Mouse (Mus musculus) midbrain, embryonic 10.5 days (tissue): Measurements from ENCODE around the gene Smcr8. TPM values are rescaled to one million over a fixed set of nuclear protein-coding genes. Genes with fewer than 3 reads are reported as not detected.
A peak's percentile ranks its signal among the peaks of the same experiment; 100 is the strongest.

Experiments used
- DNase-seq: peaks from one replicate; pipeline ENCODE4 v3.0.0-alpha.2; 2017; ENCODE audit warnings: low spot score
- H3K27ac ChIP-seq: fragments of 300-500 bp; sonication (generic); replicated peaks from 2 replicates; pipeline ENCODE4 v1.5.1; 2016; ENCODE audit warnings: mild to moderate bottlenecking
- H3K27me3 ChIP-seq: fragments of 300-500 bp; sonication (generic); 2 replicates; pipeline ENCODE4 v1.6.1; 2016; ENCODE audit warnings: low read depth, mild to moderate bottlenecking; ENCODE audit not compliant: poor library complexity, severe bottlenecking
- H3K36me3 ChIP-seq: fragments of 300-500 bp; sonication (generic); 2 replicates; pipeline ENCODE4 v1.6.1; 2016; ENCODE audit warnings: mild to moderate bottlenecking, moderate library complexity
- H3K4me1 ChIP-seq: fragments of 300-500 bp; sonication (generic); 2 replicates; pipeline ENCODE4 v1.6.1; 2016
- H3K4me3 ChIP-seq: fragments of 300-500 bp; sonication (generic); 2 replicates; pipeline ENCODE4 v1.5.1; 2016; ENCODE audit warnings: mild to moderate bottlenecking, moderate library complexity
- H3K9me3 ChIP-seq: fragments of 300-500 bp; sonication (generic); replicated peaks from 2 replicates; pipeline ENCODE4 v1.6.1; 2016; ENCODE audit warnings: mild to moderate bottlenecking
- WGBS: fragments of 180-500 bp; shearing (Covaris S2); methylation state at CpG from one replicate; pipeline ENCODE4 v1.1.7; 2016; 5-methylcytosine and 5-hydroxymethylcytosine counted together
- microRNA-seq: library from miRNA; unstranded; fragments of <30 nt; microRNA quantifications from one replicate; pipeline ENCODE4, GENCODE M21; 2017
- polyA plus RNA-seq: library from polyadenylated mRNA; unstranded; fragments of >200 nt; fragmentation: Nextera tagmentation; extraction: Ambion mirVana; gene quantifications from 2 replicates; pipeline ENCODE4 v1.2.1, GENCODE M21; 2016

The Smcr8 gene
- polyA plus RNA-seq, 1 experiment from 2014 or later: 7.8 TPM

GRCm38 (mm10) chr11:60827241-60827945, 50.1 kb downstream of the Smcr8 start:
- Histone ChIP-seq H3K27me3 (no peaks in the 10 kb centered on the region), H3K36me3 (no peaks in the 10 kb centered on the region), H3K9me3 (no peaks in the 10 kb centered on the region), H3K27ac (no peak overlapping the region), H3K4me3 (no peak overlapping the region), H3K4me1 (peaks cover 22% of the 10 kb centered on the region)
- DNase-seq: no peak
- WGBS: 25% methylated on average over 4 of the region's 4 CpGs

DNA sequence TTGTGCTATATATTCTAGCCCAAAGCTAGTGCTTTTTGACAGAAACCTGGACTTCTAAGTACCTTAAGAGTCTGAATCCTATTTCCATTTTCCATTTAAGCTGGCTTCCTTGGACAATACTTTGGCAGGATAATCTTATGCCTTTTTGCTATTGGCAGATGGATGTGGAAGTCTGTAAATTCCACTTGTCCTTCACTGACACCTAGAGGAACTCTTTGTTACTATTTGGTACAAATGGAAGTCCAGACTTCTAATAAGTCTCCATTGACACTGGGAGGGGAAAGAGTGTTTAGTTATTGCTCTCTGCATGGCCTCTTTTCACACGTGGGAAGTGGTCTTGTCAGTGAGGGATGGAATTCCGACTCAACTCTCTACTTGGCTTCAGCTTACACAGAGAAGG, 51.6 kb downstream of the Smcr8 start:
- H3K4me3 ChIP-seq: no peak overlapping the region
- H3K27me3 ChIP-seq: no peaks in the 10 kb centered on the region
- 38% methylated on average over 2 of the region's 2 CpGs for WGBS
- DNase-seq: no peak
- no peak overlapping the region for H3K27ac ChIP-seq
- peaks cover 22% of the 10 kb centered on the region for H3K4me1 ChIP-seq
- H3K36me3 ChIP-seq: no peaks in the 10 kb centered on the region
- H3K9me3 ChIP-seq: no peaks in the 10 kb centered on the region

DNA sequence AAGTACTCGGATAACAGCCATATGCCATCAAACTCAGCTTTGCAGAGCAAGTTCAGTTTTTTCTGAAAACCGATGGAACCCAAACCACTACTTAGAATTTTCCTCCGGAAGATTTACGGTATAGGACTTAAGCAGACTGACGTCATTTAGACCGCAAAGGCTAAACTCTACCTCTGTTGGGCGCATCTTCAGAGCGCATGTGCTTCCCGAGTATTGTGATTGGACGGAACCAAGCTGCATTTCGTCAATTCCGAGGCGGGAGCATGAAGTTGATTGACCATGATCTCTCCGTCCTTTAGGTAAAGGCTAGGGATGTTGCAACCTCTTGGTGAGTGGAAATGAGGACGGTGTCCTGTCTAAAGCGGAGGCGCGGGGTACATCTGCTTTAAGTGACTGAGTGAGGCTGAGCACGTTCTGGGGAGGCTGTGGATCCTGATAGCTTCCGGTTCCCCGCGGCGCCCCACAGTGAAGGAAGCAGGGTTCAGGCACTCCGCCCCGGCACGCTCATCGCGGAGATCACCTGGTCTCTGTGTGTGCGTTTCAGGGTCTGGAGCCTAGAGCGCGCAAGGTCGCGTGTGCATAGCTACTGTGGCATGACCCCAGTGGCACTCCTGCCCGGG, 53.2 kb downstream of the Smcr8 start, which contains the start of gene Dhrs7b:
Dhrs7b (plus strand) TSS at position 199 of the 620 bp plus-strand sequence.
- Histone ChIP-seq H3K4me3 (peak within 1 kb of the TSS; percentile 82), H3K9me3 (no peaks in the 10 kb centered on the region), H3K36me3 (no peaks in the 10 kb centered on the region), H3K27ac (peak within 1 kb of the TSS; percentile 89), H3K27me3 (no peaks in the 10 kb centered on the region), H3K4me1 (peaks cover 22% of the 10 kb centered on the region)
- under 1% methylated on average over 34 of the region's 34 CpGs for WGBS
- peak; percentile 80 for DNase-seq

- Histone ChIP-seq H3K9me3 (no peaks in the 10 kb centered on the region), H3K27ac (no peak overlapping the region), H3K27me3 (no peaks in the 10 kb centered on the region), H3K4me1 (no peaks in the 10 kb centered on the region), H3K36me3 (peaks cover 14% of the 10 kb centered on the region; the same call in 1 of the 2 replicates), H3K4me3 (no peak overlapping the region)
- no peak for DNase-seq
- 96% methylated on average over 6 of the region's 6 CpGs for WGBS
Observed at GRCm38 (mm10) chr11:60836897-60837296, 59.6 kb downstream of the Smcr8 start.

Small RNA genes lying within 50 kb of the gene (microRNA-seq; reads per million reads assigned to microRNA genes)
- gene Mir5100: 6.9 reads per million, percentile 16 among the genes with 10 or more reads in this experiment

Other genes starting within 250 kb of the Smcr8 start
- 34.4 TPM in 2 replicates for gene Alkbh5, start 241.1 kb upstream of the Smcr8 start, polyA plus RNA-seq
- gene Llgl1, start 77.8 kb upstream of the Smcr8 start, polyA plus RNA-seq: 147 and 158 TPM in 2 replicates
- gene Flii, start 50.3 kb upstream of the Smcr8 start, polyA plus RNA-seq: 74.8 and 82.6 TPM in 2 replicates
- 14.6 and 15.6 TPM in 2 replicates for gene Mief2, start 49.1 kb upstream of the Smcr8 start, polyA plus RNA-seq
- gene Top3a, start 159 bp upstream of the Smcr8 start, polyA plus RNA-seq: 23.2 and 23.9 TPM in 2 replicates
- gene Shmt1, start 34.2 kb downstream of the Smcr8 start, polyA plus RNA-seq: 75.3 and 86.3 TPM in 2 replicates
- 29.3 and 34.0 TPM in 2 replicates for gene Dhrs7b, start 53.1 kb downstream of the Smcr8 start, polyA plus RNA-seq
- gene Tmem11, start 101.7 kb downstream of the Smcr8 start, polyA plus RNA-seq: 71.0 and 75.7 TPM in 2 replicates
- 18.0 and 26.9 TPM in 2 replicates for gene Natd1, start 137.2 kb downstream of the Smcr8 start, polyA plus RNA-seq
- 55.7 and 65.1 TPM in 2 replicates for gene Map2k3, start 154.5 kb downstream of the Smcr8 start, polyA plus RNA-seq
- 0.53 and 0.62 TPM in 2 replicates for gene Kcnj12, start 245.0 kb downstream of the Smcr8 start, polyA plus RNA-seq